Mouse (Mus musculus) intestine, embryonic 16.5 days (tissue): ENCODE measurements at regions not wholly inside any gene's neighbourhood (a gene's known extent, or its start where the extent isn't known, plus 50 kb on each side); places are given as distances from the start of the nearest gene placed in this dataset.
A peak's percentile ranks its signal among the peaks of the same experiment; 100 is the strongest.

Source experiments
- ATAC-seq: fragments of 200-750 bp; cut with Nextera tagmentation; 2 replicates; pipeline ENCODE4 v1.8.0; 2017; ENCODE audit warnings: moderate TSS enrichment, moderate library complexity
- H3K27ac ChIP-seq: fragments of 300-500 bp; sonication (generic); 2 replicates; pipeline ENCODE4 v1.5.1; 2014; ENCODE audit warnings: mild to moderate bottlenecking, low read length
- H3K27me3 ChIP-seq: fragments of 300-500 bp; sonication (generic); replicated peaks from 2 replicates; pipeline ENCODE4 v1.6.1; 2014; ENCODE audit warnings: low read length, control low read depth, mixed read lengths; ENCODE audit not compliant: control insufficient read depth, insufficient read depth
- H3K36me3 ChIP-seq: fragments of 300-500 bp; sonication (generic); 2 replicates; pipeline ENCODE4 v1.6.1; 2014; ENCODE audit warnings: low read length, control low read depth; ENCODE audit not compliant: control insufficient read depth, insufficient read depth
- H3K4me1 ChIP-seq: fragments of 300-500 bp; sonication (generic); 2 replicates; pipeline ENCODE4 v1.6.1; 2014; ENCODE audit warnings: low read length, control low read depth, mixed read lengths; ENCODE audit not compliant: control insufficient read depth, insufficient read depth
- H3K4me2 ChIP-seq: fragments of 300-500 bp; sonication (generic); 2 replicates; pipeline ENCODE4 v1.6.1; 2014; ENCODE audit warnings: low read depth, low read length, control low read depth
- H3K4me3 ChIP-seq: fragments of 300-500 bp; sonication (generic); 2 replicates; pipeline ENCODE4 v1.5.1; 2014; ENCODE audit warnings: mild to moderate bottlenecking, low read length
- H3K9ac ChIP-seq: fragments of 300-500 bp; sonication (generic); 2 replicates; pipeline ENCODE4 v1.6.1; 2014; ENCODE audit warnings: low read depth, low read length
- H3K9me3 ChIP-seq: fragments of 300-500 bp; sonication (generic); 2 replicates; pipeline ENCODE4 v1.6.1; 2016; ENCODE audit warnings: low read length, control low read depth; ENCODE audit not compliant: control insufficient read depth
- WGBS: fragments of 180-500 bp; shearing (Covaris S2); extraction: QIAGEN DNeasy Blood & Tissue Kit; methylation state at CpG from one replicate; pipeline ENCODE4 v1.1.7; 2014; 5-methylcytosine and 5-hydroxymethylcytosine counted together

DNA sequence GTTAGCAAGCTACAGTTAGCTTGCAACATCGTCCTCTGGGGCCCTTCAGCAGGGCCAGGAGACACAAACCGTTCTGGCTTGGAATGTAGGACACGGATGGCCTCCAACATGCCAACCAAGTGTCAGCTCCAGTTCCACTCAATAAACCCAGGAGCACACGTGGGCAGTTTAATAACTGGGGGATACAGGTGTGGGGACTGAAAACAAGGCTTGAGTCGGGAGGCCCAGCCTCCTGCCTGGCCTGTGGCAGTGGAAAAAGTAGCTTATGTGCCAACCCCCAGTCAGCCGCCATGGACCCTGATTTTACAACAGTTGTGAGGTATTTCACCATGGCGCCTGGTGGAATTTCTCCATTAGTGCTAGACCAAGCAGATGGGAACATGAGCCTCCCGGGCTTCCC, 160.9 kb upstream of the Gas1 start:
- Histone ChIP-seq H3K9ac (no peak overlapping the region), H3K27ac (no peak overlapping the region), H3K4me3 (no peak overlapping the region), H3K9me3 (no peaks in the 10 kb centered on the region), H3K4me2 (no peak overlapping the region), H3K27me3 (no peaks in the 10 kb centered on the region), H3K36me3 (no peaks in the 10 kb centered on the region), H3K4me1 (no peaks in the 10 kb centered on the region)
- WGBS: 81% methylated on average over 8 of the region's 8 CpGs
- no peak for ATAC-seq

- no peak overlapping the region for H3K9ac ChIP-seq
- no peaks in the 10 kb centered on the region for H3K4me1 ChIP-seq
- H3K4me2 ChIP-seq: no peak overlapping the region
- H3K27ac ChIP-seq: no peak overlapping the region
- no peaks in the 10 kb centered on the region for H3K9me3 ChIP-seq
- WGBS: 68% methylated on average over 2 of the region's 2 CpGs
- no peaks in the 10 kb centered on the region for H3K36me3 ChIP-seq
- no peaks in the 10 kb centered on the region for H3K27me3 ChIP-seq
- no peak for ATAC-seq
- H3K4me3 ChIP-seq: no peak overlapping the region
These were observed 162.9 kb upstream of the Gas1 start for GRCm38 (mm10) chr13:60340068-60340467.

DNA sequence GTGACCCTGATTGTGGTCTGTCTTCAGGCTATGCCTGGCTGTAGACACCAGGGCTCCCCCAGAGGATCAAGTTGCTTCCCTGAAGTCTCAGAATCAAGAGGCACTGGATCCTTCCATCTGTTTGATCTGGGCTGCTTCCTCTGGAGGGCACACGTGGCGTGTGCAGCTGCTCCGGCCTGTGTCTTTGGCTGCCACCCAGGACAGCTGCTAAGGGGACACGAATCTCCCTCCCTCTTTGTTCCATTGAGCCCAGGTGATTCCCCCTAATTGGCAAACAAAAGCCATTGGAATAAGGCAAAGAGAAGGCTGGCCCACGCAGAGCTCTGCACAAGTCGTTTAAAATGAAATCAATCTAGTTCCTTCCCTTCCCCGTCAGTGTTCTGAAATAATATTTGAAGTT, 170.7 kb upstream of the Gas1 start:
- Histone ChIP-seq H3K36me3 (no peaks in the 10 kb centered on the region), H3K4me1 (peaks cover 11% of the 10 kb centered on the region), H3K27ac (peak overlapping the region; percentile 30; the same call in 1 of the 2 replicates), H3K4me2 (no peak overlapping the region), H3K9ac (no peak overlapping the region), H3K4me3 (no peak overlapping the region), H3K27me3 (no peaks in the 10 kb centered on the region), H3K9me3 (no peaks in the 10 kb centered on the region)
- 23% methylated on average over 7 of the region's 7 CpGs for WGBS
- ATAC-seq: peak; percentile 44

GRCm38 (mm10) chr13:60348438-60348837, 171.3 kb upstream of the Gas1 start:
- no peaks in the 10 kb centered on the region for H3K36me3 ChIP-seq
- H3K4me3 ChIP-seq: no peak overlapping the region
- 67% methylated on average over 2 of the region's 2 CpGs for WGBS
- no peak overlapping the region for H3K4me2 ChIP-seq
- no peaks in the 10 kb centered on the region for H3K9me3 ChIP-seq
- H3K27me3 ChIP-seq: no peaks in the 10 kb centered on the region
- peaks cover 11% of the 10 kb centered on the region for H3K4me1 ChIP-seq
- no peak for ATAC-seq
- no peak overlapping the region for H3K9ac ChIP-seq
- H3K27ac ChIP-seq: no peak overlapping the region

GRCm38 (mm10) chr13:60355707-60356490, 178.7 kb upstream of the Gas1 start:
- Histone ChIP-seq H3K9me3 (no peaks in the 10 kb centered on the region), H3K4me3 (no peak overlapping the region), H3K9ac (no peak overlapping the region), H3K36me3 (no peaks in the 10 kb centered on the region), H3K27ac (no peak overlapping the region), H3K4me2 (no peak overlapping the region), H3K27me3 (no peaks in the 10 kb centered on the region), H3K4me1 (peaks cover 4% of the 10 kb centered on the region; the same call in 1 of the 2 replicates)
- WGBS: 43% methylated on average over 6 of the region's 6 CpGs
- ATAC-seq: no peak

- Histone ChIP-seq H3K4me3 (no peak overlapping the region), H3K9me3 (no peaks in the 10 kb centered on the region), H3K4me1 (peaks cover 4% of the 10 kb centered on the region; the same call in 1 of the 2 replicates), H3K36me3 (no peaks in the 10 kb centered on the region), H3K27ac (peak overlapping the region; percentile 77), H3K27me3 (no peaks in the 10 kb centered on the region), H3K4me2 (no peak overlapping the region), H3K9ac (no peak overlapping the region)
- WGBS: 42% methylated on average over 7 of the region's 7 CpGs
- ATAC-seq: peak; percentile 92
These were observed 181.4 kb upstream of the Gas1 start for GRCm38 (mm10) chr13:60358408-60359060.

DNA sequence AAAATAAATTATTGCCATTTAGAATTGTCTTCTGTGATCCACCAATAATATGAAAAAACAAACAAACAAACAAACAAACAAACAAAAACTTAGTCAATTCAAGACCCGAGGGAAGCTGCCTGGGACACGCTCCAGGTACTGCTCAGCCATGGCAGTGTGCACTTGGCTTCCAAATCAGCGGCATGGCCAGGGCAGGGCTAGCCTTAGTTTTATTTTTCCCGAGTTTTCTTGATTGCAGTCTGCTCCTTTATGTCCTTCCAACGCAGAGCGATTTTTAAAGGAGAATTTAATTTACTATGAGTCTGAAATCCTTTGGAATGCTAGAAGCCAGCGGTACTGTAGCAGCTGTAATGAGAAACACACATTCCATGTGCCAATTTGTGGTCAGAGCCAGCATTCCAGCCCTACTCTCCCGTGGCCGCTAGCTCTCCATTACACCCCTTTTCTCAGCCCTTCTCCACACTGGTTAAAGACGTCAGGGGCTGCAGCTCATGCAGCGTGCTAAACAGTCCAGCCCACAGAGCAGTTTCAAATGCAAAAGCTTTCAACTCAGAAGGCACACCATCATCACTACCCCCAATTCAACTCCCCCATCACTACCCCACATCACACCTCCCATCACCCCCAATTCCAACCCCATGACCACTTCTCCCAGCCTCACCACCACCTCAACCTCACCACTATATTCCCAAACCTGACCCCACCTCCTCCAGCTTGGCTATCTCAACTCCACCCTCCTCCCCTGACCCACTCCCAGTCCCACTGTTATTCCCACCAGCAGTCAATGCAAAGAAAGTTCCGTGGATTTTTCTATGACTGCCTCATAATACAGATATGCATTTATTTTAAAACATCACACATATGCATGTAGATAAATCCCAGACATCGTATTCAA, 187.9 kb upstream of the Gas1 start:
- Histone ChIP-seq H3K27me3 (no peaks in the 10 kb centered on the region), H3K4me2 (no peak overlapping the region), H3K4me1 (peaks cover 5% of the 10 kb centered on the region), H3K4me3 (no peak overlapping the region), H3K9me3 (no peaks in the 10 kb centered on the region), H3K27ac (peak overlapping the region; percentile 65), H3K36me3 (no peaks in the 10 kb centered on the region), H3K9ac (no peak overlapping the region)
- peak; percentile 60; the same call in 1 of the 2 replicates for ATAC-seq
- 56% methylated on average over 13 of the region's 13 CpGs for WGBS

DNA sequence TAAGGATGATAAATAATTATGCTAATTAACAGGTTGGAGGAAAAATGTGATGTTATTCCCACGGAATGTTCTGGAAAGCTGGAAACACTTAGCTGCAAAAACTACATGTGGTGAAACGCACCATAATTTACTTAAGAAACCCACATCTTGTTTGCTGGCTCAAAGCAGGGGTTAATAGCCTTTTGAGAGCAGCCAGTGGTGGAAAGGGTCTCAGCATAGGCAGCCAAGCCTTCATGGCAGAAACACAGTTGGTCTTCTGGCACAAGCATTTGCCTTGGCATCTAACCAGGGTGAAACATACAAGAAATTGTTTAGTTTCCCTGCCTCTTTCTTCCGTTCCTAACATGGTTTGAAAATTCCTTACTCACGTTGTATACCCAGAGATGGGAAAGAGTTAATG, 192.1 kb upstream of the Gas1 start:
- Histone ChIP-seq H3K27ac (no peak overlapping the region), H3K27me3 (no peaks in the 10 kb centered on the region), H3K36me3 (no peaks in the 10 kb centered on the region), H3K4me3 (no peak overlapping the region), H3K9me3 (no peaks in the 10 kb centered on the region), H3K9ac (no peak overlapping the region), H3K4me1 (peaks cover 5% of the 10 kb centered on the region), H3K4me2 (no peak overlapping the region)
- 71% methylated on average over 4 of the region's 4 CpGs for WGBS
- no peak for ATAC-seq

DNA sequence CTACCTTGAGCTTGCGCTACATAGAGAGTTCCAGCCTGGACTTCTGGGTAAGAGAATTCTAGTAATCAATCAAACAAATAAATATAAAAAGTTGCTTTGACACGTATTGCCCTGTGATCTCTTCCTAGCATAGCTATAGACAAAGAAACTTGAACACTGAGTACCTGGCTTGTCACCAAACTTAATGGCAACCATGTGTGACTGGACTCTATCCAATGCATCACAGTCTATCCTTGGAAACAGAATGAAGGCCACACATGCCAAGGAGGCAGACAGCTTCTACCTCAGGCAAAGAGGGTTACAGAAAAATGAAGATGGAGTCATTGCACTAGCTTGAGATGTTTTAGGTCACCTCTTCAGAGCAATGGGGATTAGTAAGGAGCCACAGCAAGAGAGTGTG, 194.5 kb upstream of the Gas1 start:
- no peak for ATAC-seq
- Histone ChIP-seq H3K4me2 (no peak overlapping the region), H3K27ac (no peak overlapping the region), H3K36me3 (no peaks in the 10 kb centered on the region), H3K4me1 (no peaks in the 10 kb centered on the region), H3K27me3 (no peaks in the 10 kb centered on the region), H3K4me3 (no peak overlapping the region), H3K9me3 (no peaks in the 10 kb centered on the region), H3K9ac (no peak overlapping the region)
- 89% methylated on average over 2 of the region's 2 CpGs for WGBS
